Mouse (Mus musculus): Measurements from ENCODE around the gene Gm20388. TPM values are rescaled to one million over a fixed set of nuclear protein-coding genes. Genes with fewer than 3 reads are reported as not detected.

Gene Gm20388
- polyA plus RNA-seq, 1 experiment from 2014 or later = not detected

GRCm38 (mm10) chr8:123891271-123891670 is 3980.6 kb downstream of the Gm20388 start:
- Histone ChIP-seq H3K9me3 (ENCODE audit: control insufficient read depth, low read length) (no peaks in the 10 kb centered on the region), H3K27ac (peak overlapping the region; percentile 84), H3K36me3 (replicated peaks; ENCODE audit: control insufficient read depth, insufficient read depth) (no peaks in the 10 kb centered on the region), H3K4me1 (replicated peaks; ENCODE audit: control insufficient read depth, insufficient read depth, low read length) (peaks cover 15% of the 10 kb centered on the region), H3K4me2 (replicated peaks) (peak overlapping the region; percentile 80), H3K9ac (peak overlapping the region; percentile 74), H3K4me3 (replicated peaks; ENCODE audit: low read length) (peak overlapping the region; percentile 45), H3K27me3 (ENCODE audit: control insufficient read depth, insufficient read depth, low read length) (peaks cover 59% of the 10 kb centered on the region)
- no peak for ATAC-seq (ENCODE audit: low FRiP score)
- peak; percentile 68 for DNase-seq (ENCODE audit: low spot score)
- WGBS = 0% methylated on average over 11 of the region's 11 CpGs

GRCm38 (mm10) chr8:123891883-123892585 is 3981.4 kb downstream of the Gm20388 start:
- Histone ChIP-seq H3K9me3 (ENCODE audit: control insufficient read depth, low read length) (no peaks in the 10 kb centered on the region), H3K27ac (peak overlapping the region; percentile 84), H3K36me3 (replicated peaks; ENCODE audit: control insufficient read depth, insufficient read depth) (no peaks in the 10 kb centered on the region), H3K4me3 (replicated peaks; ENCODE audit: low read length) (peak overlapping the region; percentile 45), H3K4me1 (replicated peaks; ENCODE audit: control insufficient read depth, insufficient read depth, low read length) (peaks cover 15% of the 10 kb centered on the region), H3K4me2 (replicated peaks) (peak overlapping the region; percentile 80), H3K9ac (peak overlapping the region; percentile 74), H3K27me3 (ENCODE audit: control insufficient read depth, insufficient read depth, low read length) (peaks cover 61% of the 10 kb centered on the region)
- peak; percentile 86 for ATAC-seq (ENCODE audit: low FRiP score)
- DNase-seq (ENCODE audit: low spot score) = peak; percentile 73
- 1% methylated on average over 49 of the region's 49 CpGs for WGBS

DNA sequence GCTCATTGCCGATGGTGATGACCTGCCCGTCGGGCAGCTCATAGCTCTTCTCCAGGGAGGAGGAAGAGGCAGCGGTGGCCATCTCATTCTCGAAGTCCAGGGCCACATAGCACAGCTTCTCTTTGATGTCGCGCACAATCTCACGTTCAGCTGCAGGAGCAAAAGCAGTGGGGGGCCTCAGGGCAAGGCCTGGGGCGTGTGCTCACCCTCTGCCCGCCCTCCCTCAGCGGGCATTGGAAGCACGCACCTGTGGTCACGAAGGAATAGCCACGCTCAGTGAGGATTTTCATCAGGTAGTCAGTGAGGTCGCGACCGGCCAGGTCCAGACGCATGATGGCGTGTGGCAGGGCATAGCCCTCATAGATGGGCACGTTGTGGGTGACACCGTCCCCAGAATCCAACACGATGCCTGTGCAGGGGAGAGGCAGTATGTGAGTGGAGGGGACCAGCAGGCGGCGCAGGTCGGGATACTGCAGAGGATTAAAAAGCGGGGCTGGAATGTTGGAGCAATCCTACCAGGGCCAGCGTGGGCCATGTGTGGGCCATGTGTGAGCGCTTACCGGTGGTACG is 3982.0 kb downstream of the Gm20388 start:
- WGBS = 11% methylated on average over 30 of the region's 30 CpGs
- 0 out of 2 replicates have a peak, but pooled peaks have one; percentile 26 for ATAC-seq (ENCODE audit: low FRiP score)

GRCm38 (mm10) chr8:123893413-123893812 is 3982.8 kb downstream of the Gm20388 start:
- H3K4me2 ChIP-seq (replicated peaks) = peak overlapping the region; percentile 80; the same call in 1 of the 2 replicates
- H3K9me3 ChIP-seq (ENCODE audit: control insufficient read depth, low read length) = no peaks in the 10 kb centered on the region
- ATAC-seq (ENCODE audit: low FRiP score) = no peak
- H3K9ac ChIP-seq = no peak overlapping the region
- H3K4me3 ChIP-seq (replicated peaks; ENCODE audit: low read length) = no peak overlapping the region
- H3K27me3 ChIP-seq (ENCODE audit: control insufficient read depth, insufficient read depth, low read length) = peaks cover 61% of the 10 kb centered on the region
- no peaks in the 10 kb centered on the region for H3K36me3 ChIP-seq (replicated peaks; ENCODE audit: control insufficient read depth, insufficient read depth)
- peaks cover 15% of the 10 kb centered on the region for H3K4me1 ChIP-seq (replicated peaks; ENCODE audit: control insufficient read depth, insufficient read depth, low read length)
- WGBS = 83% methylated on average over 11 of the region's 11 CpGs
- no peak overlapping the region for H3K27ac ChIP-seq
- no peak for DNase-seq (ENCODE audit: low spot score)

More for the DNA sequence above, 3982.0 kb downstream of the Gm20388 start:
- Histone ChIP-seq H3K27ac (peak overlapping the region; percentile 84), H3K4me1 (replicated peaks; ENCODE audit: control insufficient read depth, insufficient read depth, low read length) (peaks cover 15% of the 10 kb centered on the region), H3K9me3 (ENCODE audit: control insufficient read depth, low read length) (no peaks in the 10 kb centered on the region), H3K27me3 (ENCODE audit: control insufficient read depth, insufficient read depth, low read length) (peaks cover 61% of the 10 kb centered on the region), H3K4me3 (replicated peaks; ENCODE audit: low read length) (peak overlapping the region; percentile 45), H3K36me3 (replicated peaks; ENCODE audit: control insufficient read depth, insufficient read depth) (no peaks in the 10 kb centered on the region), H3K4me2 (replicated peaks) (peak overlapping the region; percentile 80), H3K9ac (peak overlapping the region; percentile 74)
- peak; percentile 24 for DNase-seq (ENCODE audit: low spot score)

DNA sequence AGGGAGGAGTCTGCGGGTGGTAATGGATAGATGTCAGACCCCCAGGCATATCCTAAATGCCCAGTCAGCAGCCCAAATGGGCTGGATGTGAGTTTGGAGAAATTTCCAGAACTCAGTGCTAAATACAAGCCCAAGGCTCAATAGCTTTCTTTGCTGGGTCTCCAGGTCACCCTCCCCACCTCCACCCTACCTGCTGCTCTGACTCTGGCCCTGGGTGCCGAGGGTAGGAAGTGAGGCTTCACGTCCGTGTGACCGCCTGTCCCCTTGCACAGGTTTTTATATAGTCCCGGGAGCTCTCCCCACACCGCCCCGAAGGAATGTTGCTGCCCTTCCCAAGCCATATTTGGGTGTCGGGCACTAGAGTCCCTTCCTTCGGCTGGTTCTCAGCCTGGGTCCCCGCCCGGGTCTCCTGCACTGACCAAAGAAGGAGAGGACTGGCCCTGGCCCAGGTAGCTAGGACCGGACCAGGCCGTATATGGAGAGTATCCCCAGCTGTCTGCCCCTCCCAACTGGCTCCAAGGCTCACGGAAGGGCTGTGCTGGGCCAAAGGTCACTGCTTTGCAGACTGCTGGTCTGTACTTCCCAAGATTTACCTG is 3984.0 kb downstream of the Gm20388 start, which contains the start of gene Acta1:
TSS of gene Acta1 (minus strand) at position 250 of the 596 bp plus-strand sequence.
- 27% methylated on average over 15 of the region's 15 CpGs for WGBS
- Histone ChIP-seq H3K4me3 (replicated peaks; ENCODE audit: low read length) (no peak within 1 kb of the TSS), H3K9me3 (ENCODE audit: control insufficient read depth, low read length) (no peaks in the 10 kb centered on the region), H3K9ac (no peak within 1 kb of the TSS), H3K27me3 (ENCODE audit: control insufficient read depth, insufficient read depth, low read length) (peaks cover 53% of the 10 kb centered on the region), H3K4me2 (replicated peaks) (no peak within 1 kb of the TSS), H3K4me1 (replicated peaks; ENCODE audit: control insufficient read depth, insufficient read depth, low read length) (peaks cover 15% of the 10 kb centered on the region), H3K36me3 (replicated peaks; ENCODE audit: control insufficient read depth, insufficient read depth) (no peaks in the 10 kb centered on the region; the same call in 1 of the 2 replicates), H3K27ac (no peak within 1 kb of the TSS)
- no peak for ATAC-seq (ENCODE audit: low FRiP score)
- no peak for DNase-seq (ENCODE audit: low spot score)

GRCm38 (mm10) chr8:123895230-123895629 is 3984.6 kb downstream of the Gm20388 start:
- no peak overlapping the region for H3K4me2 ChIP-seq (replicated peaks)
- DNase-seq (ENCODE audit: low spot score) = no peak
- ATAC-seq (ENCODE audit: low FRiP score) = no peak
- H3K36me3 ChIP-seq (replicated peaks; ENCODE audit: control insufficient read depth, insufficient read depth) = peaks cover under 1% of the 10 kb centered on the region; the same call in 1 of the 2 replicates
- H3K27me3 ChIP-seq (ENCODE audit: control insufficient read depth, insufficient read depth, low read length) = peaks cover 47% of the 10 kb centered on the region
- H3K4me3 ChIP-seq (replicated peaks; ENCODE audit: low read length) = no peak overlapping the region
- no peak overlapping the region for H3K9ac ChIP-seq
- H3K4me1 ChIP-seq (replicated peaks; ENCODE audit: control insufficient read depth, insufficient read depth, low read length) = peaks cover 15% of the 10 kb centered on the region
- no peak overlapping the region for H3K27ac ChIP-seq
- H3K9me3 ChIP-seq (ENCODE audit: control insufficient read depth, low read length) = no peaks in the 10 kb centered on the region
- WGBS = 92% methylated on average over 4 of the region's 4 CpGs

GRCm38 (mm10) chr8:123895680-123896365 is 3985.2 kb downstream of the Gm20388 start:
- H3K27me3 ChIP-seq (ENCODE audit: control insufficient read depth, insufficient read depth, low read length) = peaks cover 41% of the 10 kb centered on the region
- H3K4me1 ChIP-seq (replicated peaks; ENCODE audit: control insufficient read depth, insufficient read depth, low read length) = peaks cover 15% of the 10 kb centered on the region
- no peak overlapping the region for H3K9ac ChIP-seq
- no peaks in the 10 kb centered on the region for H3K9me3 ChIP-seq (ENCODE audit: control insufficient read depth, low read length)
- no peak overlapping the region for H3K27ac ChIP-seq
- WGBS = 71% methylated on average over 9 of the region's 9 CpGs
- no peak overlapping the region for H3K4me2 ChIP-seq (replicated peaks)
- DNase-seq (ENCODE audit: low spot score) (no peak), ATAC-seq (ENCODE audit: low FRiP score) (no peak)
- H3K36me3 ChIP-seq (replicated peaks; ENCODE audit: control insufficient read depth, insufficient read depth) = peaks cover 7% of the 10 kb centered on the region
- H3K4me3 ChIP-seq (replicated peaks; ENCODE audit: low read length) = no peak overlapping the region

DNA sequence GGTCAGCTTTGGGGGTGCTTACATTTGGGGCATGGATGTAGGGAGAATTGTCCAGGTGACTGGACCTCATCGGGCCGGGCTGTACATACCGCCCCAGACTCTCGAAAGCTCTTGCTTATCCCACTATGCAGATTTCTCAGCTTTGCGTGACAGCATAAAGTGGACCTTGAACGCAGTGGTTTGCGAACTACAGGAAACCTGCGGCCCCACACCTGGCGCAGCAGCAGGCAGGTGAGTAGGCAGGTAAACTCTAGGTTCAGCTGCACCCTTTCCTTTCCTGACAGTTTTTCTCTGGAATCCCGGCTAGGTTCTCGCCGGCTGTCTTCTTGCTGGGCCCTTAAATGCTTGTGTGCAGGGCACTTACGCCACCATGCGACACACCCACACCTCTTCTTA is 3985.7 kb downstream of the Gm20388 start:
- Histone ChIP-seq H3K27me3 (ENCODE audit: control insufficient read depth, insufficient read depth, low read length) (peaks cover 41% of the 10 kb centered on the region), H3K36me3 (replicated peaks; ENCODE audit: control insufficient read depth, insufficient read depth) (peaks cover 12% of the 10 kb centered on the region), H3K4me2 (replicated peaks) (no peak overlapping the region), H3K9me3 (ENCODE audit: control insufficient read depth, low read length) (no peaks in the 10 kb centered on the region), H3K4me3 (replicated peaks; ENCODE audit: low read length) (no peak overlapping the region), H3K27ac (no peak overlapping the region), H3K4me1 (replicated peaks; ENCODE audit: control insufficient read depth, insufficient read depth, low read length) (peaks cover 10% of the 10 kb centered on the region), H3K9ac (no peak overlapping the region)
- no peak for DNase-seq (ENCODE audit: low spot score)
- WGBS = 64% methylated on average over 14 of the region's 14 CpGs
- ATAC-seq (ENCODE audit: low FRiP score) = no peak

- no peak overlapping the region for H3K4me2 ChIP-seq (replicated peaks)
- DNase-seq (ENCODE audit: low spot score) (no peak), ATAC-seq (ENCODE audit: low FRiP score) (no peak)
- H3K9me3 ChIP-seq (ENCODE audit: control insufficient read depth, low read length) = no peaks in the 10 kb centered on the region
- 62% methylated on average over 10 of the region's 10 CpGs for WGBS
- H3K9ac ChIP-seq = no peak overlapping the region
- peaks cover 16% of the 10 kb centered on the region for H3K36me3 ChIP-seq (replicated peaks; ENCODE audit: control insufficient read depth, insufficient read depth)
- no peak overlapping the region for H3K27ac ChIP-seq
- H3K4me3 ChIP-seq (replicated peaks; ENCODE audit: low read length) = no peak overlapping the region
- peaks cover 41% of the 10 kb centered on the region for H3K27me3 ChIP-seq (ENCODE audit: control insufficient read depth, insufficient read depth, low read length)
- H3K4me1 ChIP-seq (replicated peaks; ENCODE audit: control insufficient read depth, insufficient read depth, low read length) = peaks cover 8% of the 10 kb centered on the region
Observed at GRCm38 (mm10) chr8:123896774-123897173, 3986.1 kb downstream of the Gm20388 start.
